Mouse (Mus musculus) gastrocnemius, postnatal 25 days (tissue): ENCODE results near the gene Ect2l. TPM values are rescaled to one million over a fixed set of nuclear protein-coding genes. Genes with fewer than 3 reads are reported as not detected.

Experiments used
- total RNA-seq, 2 experiments: library from RNA; stranded (reverse); gene quantifications; 1 replicate in 1 of 2; 2 replicates in 1 of 2; pipeline ENCODE4 v1.2.3; 2021

Ect2l gene
- total RNA-seq, 2 experiments from 2014 or later: not detected

Other genes starting within 250 kb of the Ect2l start
- 1 to 10 TPM; 6.3 to 7.8 TPM for gene Abracl, start 187.6 kb downstream of the Ect2l start, total RNA-seq
- gene Reps1, start 155.0 kb downstream of the Ect2l start, total RNA-seq: 10 to 100 TPM; 19.7 to 23.8 TPM
- 1 to 10 TPM; 6.9 TPM for gene Ccdc28a, start 24.1 kb upstream of the Ect2l start, total RNA-seq
- 1 to 10 TPM; 5.7 to 6.0 TPM for gene Nhsl1, start 108.1 kb upstream of the Ect2l start, total RNA-seq